Mouse (Mus musculus) urinary bladder, postnatal 10 days (tissue): ENCODE data around the gene Tbata.

Experiments
- DNase-seq: peaks from one replicate; pipeline ENCODE4 v3.0.0; 2022; ENCODE audit warnings: low spot score

Gene Tbata

GRCm38 (mm10) chr10:61167333-61168096 lies 4.2 kb upstream of the Tbata start:
- no peak for DNase-seq

GRCm38 (mm10) chr10:61168393-61168792 lies 3.4 kb upstream of the Tbata start:
- no peak for DNase-seq

GRCm38 (mm10) chr10:61172496-61172895 lies 742 bp downstream of the Tbata start:
- DNase-seq: no peak

GRCm38 (mm10) chr10:61174711-61175441 lies 3.1 kb downstream of the Tbata start:
- DNase-seq: no peak

GRCm38 (mm10) chr10:61175442-61176204 lies 3.9 kb downstream of the Tbata start:
- DNase-seq: no peak

GRCm38 (mm10) chr10:61176221-61176790 lies 4.6 kb downstream of the Tbata start:
- no peak for DNase-seq

- no peak for DNase-seq
Observed at GRCm38 (mm10) chr10:61177751-61178150, 6.0 kb downstream of the Tbata start.

GRCm38 (mm10) chr10:61178687-61179086 lies 6.9 kb downstream of the Tbata start:
- DNase-seq: no peak

GRCm38 (mm10) chr10:61179927-61180326 lies 8.2 kb downstream of the Tbata start:
- no peak for DNase-seq

GRCm38 (mm10) chr10:61187001-61187400 lies 15.2 kb downstream of the Tbata start:
- no peak for DNase-seq

GRCm38 (mm10) chr10:61188010-61188409 lies 16.3 kb downstream of the Tbata start:
- no peak for DNase-seq

GRCm38 (mm10) chr10:61194611-61195010 lies 22.9 kb downstream of the Tbata start:
- no peak for DNase-seq

GRCm38 (mm10) chr10:61195216-61195615 lies 23.5 kb downstream of the Tbata start:
- DNase-seq: no peak

GRCm38 (mm10) chr10:61195718-61196291 lies 24.1 kb downstream of the Tbata start:
- no peak for DNase-seq

GRCm38 (mm10) chr10:61199566-61200213 lies 27.9 kb downstream of the Tbata start:
- DNase-seq: no peak

- no peak for DNase-seq
Observed at GRCm38 (mm10) chr10:61200232-61200820, 28.6 kb downstream of the Tbata start.

GRCm38 (mm10) chr10:61200998-61201397 lies 29.2 kb downstream of the Tbata start:
- DNase-seq: no peak

- no peak for DNase-seq
Observed at GRCm38 (mm10) chr10:61201596-61202318, 30.0 kb downstream of the Tbata start.

GRCm38 (mm10) chr10:61203930-61204329 lies 32.2 kb downstream of the Tbata start:
- no peak for DNase-seq

- DNase-seq: no peak
Observed at GRCm38 (mm10) chr10:61208114-61208684, 36.4 kb downstream of the Tbata start.
